Mouse (Mus musculus) heart, embryonic 15.5 days (tissue): ENCODE results near the gene Dpep1. TPM values are rescaled to one million over a fixed set of nuclear protein-coding genes. Genes with fewer than 3 reads are reported as not detected.

Experiments used
- ATAC-seq: fragments of 200-750 bp; cut with Nextera tagmentation; replicated peaks from 2 replicates; pipeline ENCODE4 v1.8.0; 2017; ENCODE audit warnings: low read depth, moderate TSS enrichment; ENCODE audit not compliant: insufficient number of reproducible peaks, insufficient read depth, low FRiP score
- H3K27ac ChIP-seq: fragments of 300-500 bp; sonication (generic); 2 replicates; pipeline ENCODE4 v1.5.1; 2015; ENCODE audit warnings: mild to moderate bottlenecking, inconsistent platforms
- H3K27me3 ChIP-seq: fragments of 300-500 bp; sonication (generic); 2 replicates; pipeline ENCODE4 v1.6.1; 2015; ENCODE audit warnings: inconsistent platforms
- H3K36me3 ChIP-seq: fragments of 300-500 bp; sonication (generic); 2 replicates; pipeline ENCODE4 v1.6.1; 2015; ENCODE audit warnings: mild to moderate bottlenecking, inconsistent platforms
- H3K4me1 ChIP-seq: fragments of 300-500 bp; sonication (generic); replicated peaks from 2 replicates; pipeline ENCODE4 v1.6.1; 2015; ENCODE audit warnings: inconsistent platforms
- H3K4me2 ChIP-seq: fragments of 300-500 bp; sonication (generic); 2 replicates; pipeline ENCODE4 v1.6.1; 2015; ENCODE audit warnings: inconsistent platforms, mild to moderate bottlenecking, moderate library complexity
- H3K4me3 ChIP-seq: fragments of 300-500 bp; sonication (generic); 2 replicates; pipeline ENCODE4 v1.5.1; 2015; ENCODE audit warnings: mild to moderate bottlenecking, inconsistent platforms
- H3K9ac ChIP-seq: fragments of 300-500 bp; sonication (generic); 2 replicates; pipeline ENCODE4 v1.6.1; 2015; ENCODE audit warnings: mild to moderate bottlenecking, inconsistent platforms
- H3K9me3 ChIP-seq: fragments of 300-500 bp; sonication (generic); replicated peaks from 2 replicates; pipeline ENCODE4 v1.6.1; 2016; ENCODE audit warnings: inconsistent platforms
- WGBS: fragments of 180-500 bp; shearing (Covaris S2); methylation state at CpG from one replicate; pipeline ENCODE4 v1.1.7; 2015; ENCODE audit warnings: mixed read lengths; 5-methylcytosine and 5-hydroxymethylcytosine counted together
- polyA plus RNA-seq: library from polyadenylated mRNA; unstranded; fragments of >200 nt; fragmentation: Nextera tagmentation; extraction: Ambion mirVana; gene quantifications from 2 replicates; pipeline ENCODE4 v1.2.1, GENCODE M21; 2015

Gene Dpep1
- polyA plus RNA-seq, 1 experiment from 2014 or later = 7.1 TPM

- Histone ChIP-seq H3K9ac (peak within 1 kb of the TSS; percentile 65), H3K36me3 (no peaks in the 10 kb centered on the region), H3K4me1 (peaks cover 17% of the 10 kb centered on the region), H3K4me3 (peak within 1 kb of the TSS; percentile 67), H3K27ac (no peak within 1 kb of the TSS), H3K27me3 (peaks cover 35% of the 10 kb centered on the region), H3K9me3 (no peaks in the 10 kb centered on the region), H3K4me2 (peak within 1 kb of the TSS; percentile 97)
- ATAC-seq = peak; percentile 87
- 2% methylated on average over 57 of the region's 57 CpGs for WGBS
Observed at GRCm38 (mm10) chr8:123235520-123236497, 49.8 kb downstream of the Dpep1 start, which contains the start of gene Spata2l. Spata2l (minus strand) TSS chr8:123236233.

DNA sequence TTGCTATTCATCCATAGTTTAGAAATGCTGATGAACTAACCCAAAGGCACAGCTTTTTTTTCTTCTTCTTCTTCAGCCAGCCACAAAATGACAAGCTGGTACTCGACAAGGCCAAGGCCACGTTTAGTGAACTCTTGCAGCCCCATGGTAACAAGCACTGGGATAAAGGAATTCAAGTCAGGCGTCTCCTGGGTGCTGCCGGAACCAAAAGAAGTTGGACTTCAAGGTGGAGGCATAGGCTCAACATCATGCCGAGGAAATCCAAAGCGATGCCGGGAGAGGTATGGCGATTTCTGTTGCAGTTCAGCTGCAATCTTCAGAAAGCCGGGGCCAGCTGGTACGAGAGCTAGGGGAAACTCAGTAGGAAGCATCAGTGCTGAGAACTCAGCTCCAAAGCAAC is 53.4 kb downstream of the Dpep1 start:
- Histone ChIP-seq H3K9ac (no peak overlapping the region), H3K27me3 (peaks cover 26% of the 10 kb centered on the region), H3K4me2 (no peak overlapping the region), H3K9me3 (no peaks in the 10 kb centered on the region), H3K27ac (no peak overlapping the region), H3K4me3 (no peak overlapping the region), H3K36me3 (peaks cover 22% of the 10 kb centered on the region; the same call in 1 of the 2 replicates), H3K4me1 (peaks cover 17% of the 10 kb centered on the region)
- ATAC-seq = no peak
- 85% methylated on average over 10 of the region's 10 CpGs for WGBS

DNA sequence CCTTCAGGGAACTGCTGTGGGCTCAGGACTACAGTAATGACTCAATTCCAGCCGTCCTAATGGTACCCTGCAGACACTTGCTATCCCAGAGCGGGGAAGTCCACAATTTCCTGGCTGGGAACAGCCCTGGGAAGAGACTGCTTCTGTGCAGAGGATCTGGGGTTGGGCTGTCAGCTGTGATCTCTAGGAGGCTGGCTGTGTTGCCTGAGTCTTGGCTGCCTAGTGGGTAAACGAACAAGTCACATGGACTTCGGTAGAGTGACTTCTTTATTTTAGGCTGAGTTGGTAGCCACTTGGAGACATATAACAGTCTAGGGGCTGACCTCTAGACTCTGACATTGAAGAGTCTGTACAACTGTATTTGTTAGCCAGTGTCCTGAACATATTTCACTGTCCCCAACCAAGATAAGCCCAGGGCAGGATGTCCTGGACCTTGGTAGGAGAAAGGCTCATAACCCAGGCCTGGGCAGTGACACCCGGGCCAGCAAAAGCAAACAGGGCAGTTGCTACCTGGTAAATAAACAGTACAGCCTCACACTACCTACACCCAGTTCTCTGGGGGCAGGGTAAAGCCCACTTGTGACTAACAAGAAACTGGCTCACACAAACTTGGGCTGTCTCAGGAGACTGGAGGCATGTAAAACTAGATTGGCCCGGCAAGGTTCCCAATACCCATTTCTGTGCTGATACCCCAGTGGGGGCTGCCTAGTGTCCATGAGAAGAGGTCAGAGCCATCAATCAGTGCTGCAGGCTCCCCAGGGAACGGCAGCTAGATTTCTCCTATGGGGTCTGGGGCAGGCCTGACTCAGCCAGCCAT is 56.3 kb downstream of the Dpep1 start:
- H3K4me2 ChIP-seq = no peak overlapping the region
- no peaks in the 10 kb centered on the region for H3K9me3 ChIP-seq
- 0 out of 2 replicates have a peak, but pooled peaks cover under 1% of the 10 kb centered on the region for H3K27me3 ChIP-seq
- H3K27ac ChIP-seq = no peak overlapping the region
- H3K4me3 ChIP-seq = no peak overlapping the region
- WGBS = 81% methylated on average over 7 of the region's 7 CpGs
- no peak overlapping the region for H3K9ac ChIP-seq
- no peak for ATAC-seq
- H3K36me3 ChIP-seq = peaks cover 51% of the 10 kb centered on the region
- H3K4me1 ChIP-seq = no peaks in the 10 kb centered on the region

DNA sequence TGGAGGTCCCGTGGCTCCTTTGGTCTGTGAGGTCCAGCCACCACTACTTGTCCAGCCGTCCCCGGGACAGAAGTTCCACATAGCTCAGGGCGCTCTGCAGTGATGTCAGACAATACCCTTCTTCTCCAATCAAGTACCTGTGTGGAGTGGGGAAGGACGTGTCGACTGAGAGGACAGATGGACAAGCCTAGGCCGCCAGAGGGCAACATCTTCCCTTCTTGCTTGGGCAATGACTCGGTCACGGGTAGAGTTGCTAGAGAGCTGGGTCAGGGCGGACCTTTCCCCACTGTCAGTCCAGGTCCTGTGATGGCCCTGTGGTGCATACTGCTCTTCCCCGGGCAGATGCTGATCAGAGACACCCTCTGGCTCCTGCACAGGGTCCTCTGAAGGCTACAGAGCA is 57.0 kb downstream of the Dpep1 start:
- ATAC-seq = no peak; the same call in 1 of the 2 replicates
- Histone ChIP-seq H3K27me3 (no peaks in the 10 kb centered on the region), H3K27ac (no peak overlapping the region), H3K4me2 (no peak overlapping the region), H3K4me3 (no peak overlapping the region), H3K4me1 (no peaks in the 10 kb centered on the region), H3K9ac (no peak overlapping the region), H3K9me3 (no peaks in the 10 kb centered on the region), H3K36me3 (peaks cover 58% of the 10 kb centered on the region)
- WGBS = 68% methylated on average over 11 of the region's 11 CpGs

DNA sequence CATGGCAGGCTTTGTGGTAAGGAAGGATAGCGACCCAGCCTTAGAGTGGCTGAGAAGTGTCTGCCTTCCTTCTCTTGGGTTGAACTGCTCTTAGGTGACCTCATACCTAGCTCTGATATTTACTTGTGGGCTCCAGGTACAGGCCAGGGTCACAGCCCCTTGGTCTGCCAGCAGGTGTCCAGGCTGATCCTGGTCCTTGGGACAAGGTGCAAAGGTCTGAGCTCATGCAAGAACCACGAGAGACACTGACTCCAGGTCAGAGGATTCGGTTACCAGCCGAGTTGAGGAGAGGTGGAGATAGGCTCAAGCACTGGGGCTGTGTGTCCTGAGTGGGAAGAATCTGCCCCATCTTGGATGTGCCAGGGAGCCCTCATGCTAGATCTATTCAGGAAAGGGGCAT is 58.3 kb downstream of the Dpep1 start:
- Histone ChIP-seq H3K4me3 (no peak overlapping the region), H3K4me2 (no peak overlapping the region), H3K36me3 (peaks cover 71% of the 10 kb centered on the region), H3K9ac (no peak overlapping the region), H3K9me3 (no peaks in the 10 kb centered on the region), H3K27ac (no peak overlapping the region), H3K27me3 (no peaks in the 10 kb centered on the region), H3K4me1 (no peaks in the 10 kb centered on the region)
- WGBS = 89% methylated on average over 4 of the region's 4 CpGs
- ATAC-seq = no peak

DNA sequence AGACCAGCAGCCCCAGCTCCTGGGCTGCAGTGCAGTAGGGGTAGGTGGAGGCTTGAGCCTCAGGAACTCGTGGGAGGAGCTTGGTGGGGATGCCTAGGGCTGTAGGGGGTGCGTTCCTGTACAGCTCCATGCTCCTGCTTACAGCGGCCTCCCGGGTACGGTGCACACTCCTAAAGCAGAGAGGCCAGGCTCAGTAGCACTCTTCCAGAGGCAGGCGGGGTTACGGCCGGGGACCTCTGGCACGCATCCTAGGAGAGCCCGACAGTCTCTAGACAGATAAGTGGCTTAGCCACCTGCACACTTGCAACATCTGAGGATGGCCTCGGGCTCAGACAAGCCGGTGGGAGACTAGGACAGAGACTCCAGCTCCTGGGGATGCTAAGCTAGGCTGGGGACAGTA is 59.5 kb downstream of the Dpep1 start:
- Histone ChIP-seq H3K9me3 (no peaks in the 10 kb centered on the region), H3K36me3 (peaks cover 76% of the 10 kb centered on the region), H3K9ac (no peak overlapping the region), H3K27me3 (no peaks in the 10 kb centered on the region), H3K27ac (no peak overlapping the region), H3K4me3 (no peak overlapping the region), H3K4me1 (no peaks in the 10 kb centered on the region), H3K4me2 (no peak overlapping the region)
- WGBS = 86% methylated on average over 12 of the region's 12 CpGs
- ATAC-seq = no peak

- Histone ChIP-seq H3K27me3 (no peaks in the 10 kb centered on the region), H3K36me3 (peaks cover 68% of the 10 kb centered on the region), H3K9ac (no peak overlapping the region), H3K9me3 (no peaks in the 10 kb centered on the region), H3K4me2 (no peak overlapping the region), H3K4me1 (peaks cover 3% of the 10 kb centered on the region), H3K4me3 (no peak overlapping the region), H3K27ac (no peak overlapping the region)
- no peak for ATAC-seq
- WGBS = 92% methylated on average over 6 of the region's 6 CpGs
Observed at GRCm38 (mm10) chr8:123247748-123248147, 61.7 kb downstream of the Dpep1 start.

- H3K9me3 ChIP-seq = no peaks in the 10 kb centered on the region
- H3K36me3 ChIP-seq = peaks cover 65% of the 10 kb centered on the region
Observed at GRCm38 (mm10) chr8:123248596-123248995, 62.6 kb downstream of the Dpep1 start.

GRCm38 (mm10) chr8:123250940-123251339 is 64.9 kb downstream of the Dpep1 start:
- H3K4me1 ChIP-seq = peaks cover 21% of the 10 kb centered on the region
- no peaks in the 10 kb centered on the region for H3K27me3 ChIP-seq
- WGBS = 88% methylated on average over 5 of the region's 5 CpGs
- no peak overlapping the region for H3K9ac ChIP-seq
- H3K9me3 ChIP-seq = no peaks in the 10 kb centered on the region
- no peak overlapping the region for H3K4me3 ChIP-seq
- ATAC-seq = no peak
- H3K27ac ChIP-seq = no peak overlapping the region
- peaks cover 45% of the 10 kb centered on the region for H3K36me3 ChIP-seq
- no peak overlapping the region for H3K4me2 ChIP-seq

More at GRCm38 (mm10) chr8:123248596-123248995, 62.6 kb downstream of the Dpep1 start:
- Histone ChIP-seq H3K27me3 (no peaks in the 10 kb centered on the region), H3K4me3 (no peak overlapping the region), H3K9ac (no peak overlapping the region), H3K4me1 (peaks cover 10% of the 10 kb centered on the region), H3K4me2 (no peak overlapping the region), H3K27ac (no peak overlapping the region)
- WGBS = 87% methylated on average over 8 of the region's 8 CpGs
- no peak for ATAC-seq
